Mouse (Mus musculus) kidney, postnatal 0 days (tissue): Measurements from ENCODE around the gene Gdpd5. TPM values are rescaled to one million over a fixed set of nuclear protein-coding genes. Genes with fewer than 3 reads are reported as not detected.

ENCODE experiments used
- ATAC-seq: fragments of 200-750 bp; cut with Nextera tagmentation; replicated peaks from 2 replicates; pipeline ENCODE4 v1.8.0; 2017; ENCODE audit warnings: low read depth, moderate number of reproducible peaks, moderate TSS enrichment, moderate library complexity; ENCODE audit not compliant: low FRiP score
- DNase-seq: peaks from one replicate; pipeline ENCODE4 v3.0.0-alpha.2; 2016; ENCODE audit warnings: low spot score
- H3K27ac ChIP-seq: fragments of 300-500 bp; sonication (generic); 2 replicates; pipeline ENCODE4 v1.5.1; 2014; ENCODE audit warnings: mild to moderate bottlenecking
- H3K27me3 ChIP-seq: fragments of 300-500 bp; sonication (generic); 2 replicates; pipeline ENCODE4 v1.6.1; 2014; ENCODE audit warnings: low read length, mixed read lengths; ENCODE audit not compliant: insufficient read depth
- H3K36me3 ChIP-seq: fragments of 300-500 bp; sonication (generic); 2 replicates; pipeline ENCODE4 v1.6.1; 2014; ENCODE audit warnings: low read length, mixed read lengths; ENCODE audit not compliant: insufficient read depth
- H3K4me1 ChIP-seq: fragments of 300-500 bp; sonication (generic); replicated peaks from 2 replicates; pipeline ENCODE4 v1.6.1; 2014; ENCODE audit warnings: antibody characterized with exemption, low read length, mixed read lengths; ENCODE audit not compliant: insufficient read depth
- H3K4me2 ChIP-seq: fragments of 300-500 bp; sonication (generic); 2 replicates; pipeline ENCODE4 v1.6.1; 2014; ENCODE audit warnings: mild to moderate bottlenecking, low read length, moderate library complexity, mixed read lengths
- H3K4me3 ChIP-seq: fragments of 300-500 bp; sonication (generic); replicated peaks from 2 replicates; pipeline ENCODE4 v1.5.1; 2014; ENCODE audit warnings: low read depth, low read length
- H3K9ac ChIP-seq: fragments of 300-500 bp; sonication (generic); 2 replicates; pipeline ENCODE4 v1.6.1; 2014; ENCODE audit warnings: low read depth, low read length
- H3K9me3 ChIP-seq: fragments of 300-500 bp; sonication (generic); replicated peaks from 2 replicates; pipeline ENCODE4 v1.6.1; 2016; ENCODE audit warnings: low read length, inconsistent platforms, mixed read lengths
- CTCF ChIP-seq: IDR thresholded peaks from 2 replicates; pipeline ENCODE4 v1.5.1; 2016; ENCODE audit warnings: antibody characterized with exemption, low read depth, mild to moderate bottlenecking, moderate library complexity
- WGBS: fragments of 180-500 bp; shearing (Covaris S2); extraction: QIAGEN DNeasy Blood & Tissue Kit; methylation state at CpG from one replicate; pipeline ENCODE4 v1.1.7; 2014; 5-methylcytosine and 5-hydroxymethylcytosine counted together
- polyA plus RNA-seq: library from polyadenylated mRNA; unstranded; fragments of >200 nt; fragmentation: Nextera tagmentation; extraction: Ambion mirVana; gene quantifications from 2 replicates; pipeline ENCODE4 v1.2.1, GENCODE M21; 2015

The Gdpd5 gene
- 11.8 and 13.5 TPM in 2 replicates for polyA plus RNA-seq

GRCm38 (mm10) chr7:99381214-99382087 is at the start of gene Gdpd5:
TSS of gene Gdpd5 (plus strand) at chr7:99381414.
- Histone ChIP-seq H3K27ac (peak within 1 kb of the TSS; percentile 79), H3K9me3 (no peaks in the 10 kb centered on the region), H3K4me2 (peak within 1 kb of the TSS; percentile 73), H3K4me3 (peak within 1 kb of the TSS; percentile 49), H3K4me1 (peaks cover 20% of the 10 kb centered on the region), H3K36me3 (no peaks in the 10 kb centered on the region), H3K9ac (peak within 1 kb of the TSS; percentile 61), H3K27me3 (no peaks in the 10 kb centered on the region)
- DNase-seq = peak; percentile 98
- TF ChIP-seq CTCF = no peak
- WGBS = under 1% methylated on average over 73 of the region's 73 CpGs
- ATAC-seq = peak; percentile 95

DNA sequence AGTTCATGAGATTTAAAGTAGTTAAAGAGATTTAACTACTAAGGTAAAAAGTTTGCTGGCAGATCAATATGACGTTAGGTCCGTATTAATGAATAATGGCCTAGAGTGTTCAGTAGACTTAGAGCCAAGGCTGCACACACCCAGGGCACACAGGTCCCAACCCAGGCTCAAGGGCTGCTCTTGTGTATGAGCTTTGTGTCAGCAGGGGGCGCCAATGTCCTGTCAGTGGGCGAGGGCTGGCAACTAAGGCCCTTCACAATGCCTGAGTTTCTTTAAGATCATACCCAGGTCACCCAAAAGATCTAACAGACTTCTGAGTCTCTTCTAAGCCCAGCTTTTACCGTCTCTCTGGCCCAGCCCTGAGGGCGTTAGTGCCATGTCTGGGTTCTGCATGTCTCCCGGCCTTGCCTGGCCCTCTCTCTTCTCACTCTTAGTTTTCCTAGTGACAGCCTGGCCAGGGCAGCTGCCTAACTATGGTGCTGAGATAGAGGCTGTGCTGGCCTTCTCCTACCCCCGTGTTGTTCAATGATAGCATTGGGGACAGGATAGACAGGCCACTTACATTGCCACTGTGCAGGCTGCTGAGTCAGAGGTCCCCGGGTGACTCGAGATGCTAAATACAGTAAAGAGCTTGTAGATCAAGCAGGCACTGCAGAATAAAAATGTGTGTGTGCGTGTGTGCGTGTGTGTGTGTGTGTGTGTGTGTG is 48.3 kb upstream of the Gdpd5 start:
- TF ChIP-seq CTCF = peak; percentile 98
- H3K4me2 ChIP-seq = no peak overlapping the region
- no peaks in the 10 kb centered on the region for H3K27me3 ChIP-seq
- WGBS = 47% methylated on average over 12 of the region's 12 CpGs
- peak; percentile 81 for ATAC-seq
- DNase-seq = peak; percentile 92
- H3K9me3 ChIP-seq = no peaks in the 10 kb centered on the region
- H3K36me3 ChIP-seq = no peaks in the 10 kb centered on the region
- H3K27ac ChIP-seq = no peak overlapping the region
- no peak overlapping the region for H3K4me3 ChIP-seq
- H3K9ac ChIP-seq = no peak overlapping the region
- H3K4me1 ChIP-seq = no peaks in the 10 kb centered on the region

GRCm38 (mm10) chr7:99340736-99341135 is 40.5 kb upstream of the Gdpd5 start:
- ATAC-seq (no peak), DNase-seq (no peak)
- H3K27me3 ChIP-seq = no peaks in the 10 kb centered on the region
- 76% methylated on average over 8 of the region's 8 CpGs for WGBS
- H3K4me3 ChIP-seq = no peak overlapping the region
- no peak overlapping the region for H3K4me2 ChIP-seq
- H3K4me1 ChIP-seq = no peaks in the 10 kb centered on the region
- peaks cover 22% of the 10 kb centered on the region for H3K36me3 ChIP-seq
- no peak overlapping the region for H3K27ac ChIP-seq
- no peaks in the 10 kb centered on the region for H3K9me3 ChIP-seq
- H3K9ac ChIP-seq = no peak overlapping the region
- no peak for TF ChIP-seq CTCF

DNA sequence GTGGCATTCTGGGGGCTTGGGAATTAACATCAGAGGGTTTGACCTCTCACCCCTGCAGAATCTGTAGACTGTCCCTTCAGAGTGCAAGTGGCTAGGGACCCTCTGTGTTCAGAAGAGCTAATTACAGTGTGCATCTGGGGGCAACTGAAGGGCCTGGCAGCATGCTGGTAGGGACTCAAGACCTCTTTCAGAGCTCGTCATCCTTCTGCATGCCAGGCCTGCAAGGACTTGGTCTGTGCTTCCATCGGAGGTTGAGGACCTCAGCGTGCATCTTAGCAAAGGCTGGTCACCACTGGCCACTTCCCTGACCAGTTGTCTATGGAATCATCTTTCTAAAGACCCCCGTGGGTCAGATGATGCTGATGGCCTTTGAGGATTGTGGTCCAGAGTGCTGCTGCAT is 37.6 kb upstream of the Gdpd5 start:
- TF ChIP-seq CTCF = no peak
- Histone ChIP-seq H3K4me3 (no peak overlapping the region), H3K9me3 (no peaks in the 10 kb centered on the region), H3K9ac (no peak overlapping the region), H3K27ac (no peak overlapping the region), H3K27me3 (no peaks in the 10 kb centered on the region), H3K4me1 (no peaks in the 10 kb centered on the region; the same call in 1 of the 2 replicates), H3K4me2 (no peak overlapping the region), H3K36me3 (peaks cover 50% of the 10 kb centered on the region)
- no peak for ATAC-seq
- no peak for DNase-seq
- WGBS = 80% methylated on average over 4 of the region's 4 CpGs

- ATAC-seq (no peak), DNase-seq (no peak)
- Histone ChIP-seq H3K4me1 (peaks cover 25% of the 10 kb centered on the region), H3K27ac (no peak overlapping the region), H3K9me3 (no peaks in the 10 kb centered on the region), H3K4me2 (no peak overlapping the region), H3K9ac (no peak overlapping the region), H3K36me3 (peaks cover 56% of the 10 kb centered on the region), H3K27me3 (no peaks in the 10 kb centered on the region), H3K4me3 (no peak overlapping the region)
- no peak for TF ChIP-seq CTCF
- 91% methylated on average over 10 of the region's 10 CpGs for WGBS
These were observed 33.9 kb upstream of the Gdpd5 start for GRCm38 (mm10) chr7:99347268-99347667.

DNA sequence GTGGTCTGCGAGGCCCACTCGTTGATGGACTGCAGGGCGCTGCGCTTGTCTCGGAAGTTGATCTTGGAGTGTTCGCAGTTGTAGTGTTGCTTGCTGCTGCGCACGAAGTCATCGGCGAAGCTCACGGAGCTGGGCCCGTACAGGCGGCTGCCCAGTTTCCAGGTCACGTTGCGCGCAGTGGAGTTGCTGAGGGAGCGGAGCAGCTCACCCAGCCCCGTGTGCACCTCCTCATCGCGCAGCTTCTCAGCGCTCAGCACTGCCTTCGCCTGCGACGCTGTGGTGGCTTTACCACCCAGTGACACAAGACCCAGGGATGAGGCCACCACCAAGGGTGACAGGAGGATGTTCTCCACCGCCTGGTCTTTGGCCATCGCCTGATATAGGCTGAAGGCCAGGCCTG is 32.3 kb upstream of the Gdpd5 start:
- H3K27ac ChIP-seq = 0 out of 2 replicates have a peak overlapping the region, but pooled peaks have one; percentile 1
- no peak for ATAC-seq
- peaks cover 49% of the 10 kb centered on the region for H3K36me3 ChIP-seq
- no peak for TF ChIP-seq CTCF
- peak overlapping the region; percentile 95; the same call in 1 of the 2 replicates for H3K4me2 ChIP-seq
- H3K9ac ChIP-seq = no peak overlapping the region
- DNase-seq = no peak
- H3K27me3 ChIP-seq = no peaks in the 10 kb centered on the region
- no peaks in the 10 kb centered on the region for H3K9me3 ChIP-seq
- WGBS = 89% methylated on average over 26 of the region's 26 CpGs
- peaks cover 30% of the 10 kb centered on the region for H3K4me1 ChIP-seq
- H3K4me3 ChIP-seq = no peak overlapping the region
